Mouse (Mus musculus) heart, postnatal 0 days (tissue): ENCODE measurements around the gene Bend7.

Experiments
- CTCF ChIP-seq: IDR thresholded peaks from 2 replicates; pipeline ENCODE4 v1.5.1; 2016; ENCODE audit warnings: antibody characterized with exemption, control low read depth, low read depth
- EP300 ChIP-seq: IDR thresholded peaks from 2 replicates; pipeline ENCODE4 v1.6.1; 2016; ENCODE audit warnings: antibody characterized with exemption, low read depth

- TF ChIP-seq CTCF (no peak), EP300 (no peak)
Measured at GRCm38 (mm10) chr2:4723088-4723487, 5.5 kb downstream of the Bend7 start.
